Mouse (Mus musculus): Measurements from ENCODE around the gene Brox. TPM values are rescaled to one million over a fixed set of nuclear protein-coding genes. Genes with fewer than 3 reads are reported as not detected.

Gene Brox
- 20.7 and 21.4 TPM in 2 replicates for polyA plus RNA-seq (2015; fragmentation: Nextera tagmentation; extraction: Ambion mirVana)

GRCm38 (mm10) chr1:183296877-183297383 is at the start of gene Brox:
Brox (minus strand) TSS chr1:183297269.

GRCm38 (mm10) chr1:183296465-183296864 is 604 bp downstream of the Brox start, which contains the start of gene Aida:
Aida (plus strand) TSS chr1:183296590.

Other genes with a start within 250 kb of the Brox start
- gene Disp1, start 75.7 kb downstream of the Brox start, polyA plus RNA-seq (2015; fragmentation: Nextera tagmentation; extraction: Ambion mirVana) = 2.3 and 3.7 TPM in 2 replicates
- 30.0 and 31.2 TPM in 2 replicates for gene Aida, start 679 bp downstream of the Brox start, polyA plus RNA-seq (2015; fragmentation: Nextera tagmentation; extraction: Ambion mirVana)
- gene Mia3, start 72.3 kb upstream of the Brox start, polyA plus RNA-seq (2015; fragmentation: Nextera tagmentation; extraction: Ambion mirVana) = 26.4 and 36.7 TPM in 2 replicates
- gene Taf1a, start 91.7 kb upstream of the Brox start, polyA plus RNA-seq (2015; fragmentation: Nextera tagmentation; extraction: Ambion mirVana) = 6.1 and 8.7 TPM in 2 replicates
- not detected in 2 replicates for gene Hhipl2, start 120.9 kb upstream of the Brox start, polyA plus RNA-seq (2015; fragmentation: Nextera tagmentation; extraction: Ambion mirVana)